Comparison of ENCODE assay signal across 32 mouse cellular contexts in genomic region chr13:37550584-37550983, GRCm38 (mm10).
"Had no signal": no experiment of that assay in that cellular context is flagged by ENCODE, and none has a peak within 500 bp of the region (broad histone marks: within the 10 kb centered on the region; RNA-seq: fewer than 3 reads in every experiment).

No protein-coding gene starts in this region.

- H3K4me3 ChIP-seq: left cerebral cortex, adult 2 months; limb, embryonic 10.5 days; limb, embryonic 12.5 days; limb, embryonic 13.5 days; limb, embryonic 15.5 days; liver, embryonic 12.5 days; liver, embryonic 13.5 days; liver, embryonic 15.5 days; lung, embryonic 15.5 days; megakaryocyte, embryonic 14.5 days; midbrain, embryonic 10.5 days; midbrain, embryonic 12.5 days; midbrain, embryonic 13.5 days; midbrain, embryonic 15.5 days; myocyte had no signal

- H3K36me3 ChIP-seq: limb, embryonic 10.5 days; limb, embryonic 12.5 days; limb, embryonic 13.5 days; limb, embryonic 15.5 days; liver, embryonic 12.5 days; liver, embryonic 13.5 days; liver, embryonic 15.5 days; lung, embryonic 15.5 days; midbrain, embryonic 10.5 days; midbrain, embryonic 12.5 days; midbrain, embryonic 13.5 days; midbrain, embryonic 15.5 days had no signal

- ATAC-seq: liver, embryonic 12.5 days; liver, postnatal 0 days; lung, postnatal 0 days; midbrain, embryonic 13.5 days; midbrain, embryonic 15.5 days; midbrain, embryonic 16.5 days had no signal

- H3K9ac ChIP-seq: limb, embryonic 12.5 days; limb, embryonic 13.5 days; limb, embryonic 15.5 days; liver, embryonic 12.5 days; liver, embryonic 13.5 days; liver, embryonic 14.5 days; liver, embryonic 15.5 days; liver, postnatal 0 days; lung, embryonic 14.5 days; lung, embryonic 15.5 days; midbrain, embryonic 12.5 days; midbrain, embryonic 13.5 days; midbrain, embryonic 15.5 days had no signal

- H3K27me3 ChIP-seq: limb, embryonic 12.5 days; limb, embryonic 13.5 days; limb, embryonic 15.5 days; liver, embryonic 12.5 days; liver, embryonic 13.5 days; liver, embryonic 15.5 days; lung, embryonic 15.5 days; midbrain, embryonic 12.5 days; midbrain, embryonic 13.5 days; midbrain, embryonic 15.5 days had no signal

- H3K27ac ChIP-seq: left cerebral cortex, adult 2 months; limb, embryonic 10.5 days; limb, embryonic 12.5 days; limb, embryonic 13.5 days; limb, embryonic 15.5 days; liver, embryonic 12.5 days; liver, embryonic 13.5 days; liver, embryonic 14.5 days; liver, embryonic 15.5 days; lung, embryonic 15.5 days; macrophage; midbrain, embryonic 10.5 days; midbrain, embryonic 12.5 days; midbrain, embryonic 13.5 days; midbrain, embryonic 15.5 days had no signal

- H3K4me2 ChIP-seq: limb, embryonic 12.5 days; limb, embryonic 13.5 days; limb, embryonic 15.5 days; liver, embryonic 11.5 days; liver, embryonic 12.5 days; liver, embryonic 13.5 days; liver, embryonic 15.5 days; lung, embryonic 14.5 days; lung, embryonic 15.5 days; midbrain, embryonic 11.5 days; midbrain, embryonic 12.5 days; midbrain, embryonic 13.5 days; midbrain, embryonic 15.5 days had no signal

- DNase-seq: left cerebral cortex, postnatal 4 days; liver; liver, embryonic 13.5 days; liver, postnatal 0 days; lung, adult 18-20 months; lung, adult 2 months; lung, embryonic 14.5 days; lung, postnatal 10 days; lung, postnatal 14 days; lung, postnatal 36 days; lung, postnatal 4 days; midbrain, embryonic 14.5 days had no signal

- H3K9me3 ChIP-seq: limb, embryonic 10.5 days; limb, embryonic 12.5 days; limb, embryonic 13.5 days; limb, embryonic 15.5 days; liver, embryonic 12.5 days; liver, embryonic 13.5 days; liver, embryonic 15.5 days; lung, embryonic 15.5 days; megakaryocyte, embryonic 14.5 days; midbrain, embryonic 10.5 days; midbrain, embryonic 12.5 days; midbrain, embryonic 13.5 days; midbrain, embryonic 15.5 days had no signal

- H3K4me1 ChIP-seq: liver, embryonic 15.5 days; midbrain, embryonic 12.5 days had no signal
